Mouse (Mus musculus): ENCODE data around the gene Rac2.
A peak's percentile ranks its signal among the peaks of the same experiment; 100 is the strongest.

The Rac2 gene

DNA sequence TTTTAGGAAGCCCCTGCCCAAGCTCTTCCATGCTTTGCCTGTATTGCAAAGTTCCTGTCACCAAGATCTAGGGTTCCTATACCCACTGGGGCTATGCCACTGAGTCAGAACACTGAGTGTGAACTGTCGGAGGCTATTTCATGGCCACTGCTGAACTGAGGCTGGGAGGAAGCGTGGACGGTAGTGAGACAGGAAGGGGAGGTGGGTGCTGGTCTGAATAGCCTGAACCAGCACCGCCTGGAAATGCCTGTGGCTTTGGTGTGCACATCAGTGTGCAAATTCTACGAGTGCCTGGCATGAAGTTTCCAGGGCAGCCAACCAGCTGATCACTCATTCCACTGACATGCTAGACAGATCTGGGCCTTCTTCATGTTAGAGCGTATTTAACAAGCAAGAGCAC lies 50.7 kb downstream of the Rac2 start:
- no peak for DNase-seq (ENCODE audit: low spot score in 2 of 2)

DNA sequence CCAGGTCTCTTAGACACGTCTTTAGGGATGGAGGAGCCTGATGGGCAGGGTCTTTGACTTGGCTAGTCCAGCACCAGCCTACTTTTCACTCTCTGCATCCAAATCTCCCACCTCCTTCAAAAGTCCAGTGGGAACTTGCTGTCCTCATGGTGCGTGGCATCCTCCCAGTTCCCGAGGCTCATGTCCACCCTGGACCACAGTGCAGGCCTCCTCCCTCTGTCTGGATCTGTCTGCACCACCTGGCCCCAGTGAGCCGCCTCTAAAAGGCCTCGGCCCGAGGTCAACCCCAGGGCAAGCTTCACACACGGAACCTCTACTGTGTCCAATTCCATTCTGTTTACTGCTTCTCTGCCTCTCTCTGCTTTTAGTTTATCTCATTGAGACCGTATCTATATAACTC lies 51.3 kb downstream of the Rac2 start:
- no peak for DNase-seq (ENCODE audit: low spot score in 2 of 2)

DNA sequence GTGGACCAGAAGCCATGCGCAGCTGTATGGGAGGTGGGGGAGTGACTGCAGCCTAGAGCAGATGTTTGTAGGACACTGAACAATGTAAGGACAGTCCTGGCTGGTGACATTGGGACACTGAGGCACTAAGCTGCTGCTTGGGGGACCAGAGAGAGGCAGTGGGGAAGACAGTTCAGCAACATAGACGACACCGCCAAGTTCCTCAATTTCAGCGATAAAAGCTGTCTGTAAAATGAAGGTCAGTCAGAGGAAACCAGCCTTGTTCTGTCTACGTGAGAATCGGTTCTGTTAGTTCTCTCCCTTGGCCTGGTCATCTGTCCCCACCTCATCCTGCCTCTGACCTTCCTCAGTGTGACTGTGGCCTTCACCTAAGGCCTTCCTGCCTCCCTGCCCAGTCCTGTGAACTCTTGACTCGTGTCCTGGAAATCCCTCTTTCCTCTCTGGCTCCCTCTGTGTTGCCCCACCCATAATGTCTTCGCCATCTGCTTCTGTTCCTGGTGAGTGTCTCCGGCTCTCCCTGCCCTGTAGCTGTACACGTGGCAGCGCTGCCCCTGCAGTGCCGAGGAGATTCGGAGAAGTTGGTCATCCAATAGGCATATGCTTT lies 52.4 kb downstream of the Rac2 start:
- no peak for DNase-seq (ENCODE audit: low spot score in 2 of 2)

DNA sequence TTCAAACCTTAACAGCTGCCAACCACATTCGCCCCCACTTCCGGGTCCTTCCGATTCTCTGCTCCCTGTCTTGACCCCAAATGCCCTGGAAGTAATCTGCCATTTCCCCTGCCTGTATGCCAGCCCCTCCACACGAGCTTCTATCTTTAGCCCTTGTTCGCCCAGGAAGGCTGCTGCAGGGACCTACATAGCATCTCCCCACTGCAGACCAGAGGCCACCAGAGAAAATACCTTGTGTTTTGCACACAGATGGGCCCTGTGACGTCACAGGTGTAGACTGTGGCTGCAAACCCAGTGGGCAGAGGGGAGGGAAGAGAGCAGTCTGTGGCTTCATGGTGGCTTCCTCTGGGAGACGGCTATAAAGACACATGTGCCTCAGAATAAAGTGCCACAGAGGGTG lies 54.4 kb downstream of the Rac2 start:
- DNase-seq (ENCODE audit: low spot score in 2 of 2), result no peak

DNA sequence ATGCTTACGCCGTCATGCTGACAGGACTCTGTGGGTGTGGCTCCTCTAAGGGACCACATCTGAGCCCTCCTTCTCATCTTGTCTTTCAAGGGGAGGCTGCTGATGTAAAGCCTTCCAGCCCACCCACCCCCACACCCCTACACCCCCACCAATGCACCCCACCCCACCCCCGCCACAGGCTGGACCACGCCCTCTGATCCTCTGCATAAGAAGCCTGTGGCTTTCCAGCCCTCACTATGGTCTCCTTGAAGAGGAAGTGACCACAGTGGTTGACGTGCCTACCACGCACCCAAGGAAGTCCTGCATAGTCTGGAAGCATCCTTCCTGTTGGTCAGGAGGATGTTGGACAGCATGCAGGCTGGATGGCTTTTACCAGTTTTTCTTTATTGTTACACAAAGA lies 56.8 kb downstream of the Rac2 start:
- DNase-seq (ENCODE audit: low spot score in 2 of 2), result no peak

DNA sequence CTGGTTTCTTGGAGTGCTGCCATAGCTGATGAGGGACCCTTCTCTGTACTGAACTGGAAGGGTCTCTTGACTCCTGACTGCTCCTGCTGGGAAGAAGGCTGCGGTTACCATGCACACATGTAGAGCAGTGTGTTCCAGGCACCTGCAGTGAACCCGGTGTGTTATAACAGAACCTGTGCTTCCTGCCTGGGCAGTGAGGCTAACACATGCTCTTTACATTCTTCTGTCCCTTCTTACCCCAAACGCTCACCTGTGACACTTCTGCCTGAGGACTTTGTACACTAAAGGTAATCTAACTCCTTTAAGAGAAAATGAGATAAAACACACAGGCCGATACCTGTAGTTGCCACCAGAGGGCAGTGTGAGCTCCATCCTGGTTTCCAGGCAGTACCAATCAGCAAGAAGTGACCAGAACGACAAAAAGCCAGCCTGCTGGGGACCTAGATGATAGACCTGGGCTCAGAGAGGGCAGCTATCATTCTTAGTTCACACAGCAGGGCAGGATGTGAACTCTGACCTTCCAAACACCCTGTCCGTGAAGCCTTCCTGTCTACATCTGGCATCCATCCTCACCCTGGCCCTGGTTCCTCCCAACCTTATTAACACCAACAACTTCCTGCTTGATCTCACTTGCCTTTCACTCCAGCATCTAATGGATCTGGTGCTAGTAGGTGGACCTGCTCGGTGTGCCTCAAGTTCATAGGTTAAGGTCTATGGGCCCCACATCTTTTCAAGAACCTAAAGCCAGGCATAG lies 58.0 kb downstream of the Rac2 start:
- DNase-seq (ENCODE audit: low spot score in 2 of 2), result peak; percentile 63 to 64

DNA sequence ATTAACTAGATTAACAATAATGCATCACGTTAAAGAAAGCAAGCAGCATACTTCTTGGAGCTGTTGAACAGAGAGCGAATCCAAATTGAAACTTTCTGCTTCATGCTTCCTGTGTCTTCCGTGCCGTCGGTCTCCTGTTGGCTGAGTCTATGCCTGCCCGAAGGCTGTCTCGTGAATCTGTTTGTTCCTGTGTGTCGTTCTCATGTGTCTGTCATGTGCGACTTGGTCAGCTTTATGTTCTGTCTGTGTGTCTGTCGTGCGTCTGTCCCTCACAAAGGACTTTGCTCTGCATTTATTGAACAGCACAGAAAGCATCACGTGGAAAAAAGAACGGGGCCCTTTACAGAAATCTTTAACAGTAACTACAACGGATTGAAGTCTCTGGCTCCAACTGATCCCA lies 59.6 kb downstream of the Rac2 start:
- no peak for DNase-seq (ENCODE audit: low spot score in 2 of 2)

DNA sequence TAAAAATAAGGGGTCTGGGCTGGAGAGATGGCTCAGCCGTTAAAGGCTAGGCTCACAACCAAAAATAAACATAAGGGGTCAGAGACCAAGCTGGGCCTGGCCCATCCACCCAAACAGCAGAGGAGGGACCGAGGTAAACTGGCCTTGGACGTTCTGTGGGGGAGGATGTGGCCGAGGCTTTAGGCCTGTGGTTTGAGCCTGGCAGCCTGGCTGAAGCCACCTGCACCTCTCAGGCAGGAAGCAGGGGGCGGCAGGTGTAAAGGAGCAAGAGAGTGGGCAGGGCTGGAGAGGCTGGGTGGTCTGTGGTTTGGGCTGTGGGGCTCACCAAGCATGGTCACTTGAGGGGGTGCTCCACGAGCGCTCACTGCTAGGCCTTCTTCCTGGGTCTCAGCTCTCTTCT lies 60.6 kb downstream of the Rac2 start:
- DNase-seq (ENCODE audit: low spot score in 2 of 2), result peak in 1 of 2 experiments; percentile 27

DNA sequence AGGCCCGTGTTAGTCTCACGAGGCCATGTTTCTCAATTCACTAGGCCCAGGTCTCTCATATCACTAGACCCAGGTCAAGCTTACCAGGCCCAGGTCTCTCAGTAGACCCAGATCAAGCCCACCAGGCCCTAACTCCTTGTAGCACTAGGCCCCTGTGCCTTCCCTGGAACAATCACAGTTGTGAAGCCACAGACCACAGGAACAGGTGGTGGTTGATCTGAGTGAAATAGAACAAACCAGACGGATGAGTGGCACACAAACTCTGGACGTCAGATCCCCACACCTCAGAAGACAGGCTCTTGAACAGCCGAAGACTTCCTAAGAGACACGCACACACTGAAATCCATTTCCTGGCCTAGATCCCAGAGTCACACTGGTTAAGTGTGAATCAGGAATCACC lies 61.8 kb downstream of the Rac2 start:
- no peak for DNase-seq (ENCODE audit: low spot score in 2 of 2)

DNA sequence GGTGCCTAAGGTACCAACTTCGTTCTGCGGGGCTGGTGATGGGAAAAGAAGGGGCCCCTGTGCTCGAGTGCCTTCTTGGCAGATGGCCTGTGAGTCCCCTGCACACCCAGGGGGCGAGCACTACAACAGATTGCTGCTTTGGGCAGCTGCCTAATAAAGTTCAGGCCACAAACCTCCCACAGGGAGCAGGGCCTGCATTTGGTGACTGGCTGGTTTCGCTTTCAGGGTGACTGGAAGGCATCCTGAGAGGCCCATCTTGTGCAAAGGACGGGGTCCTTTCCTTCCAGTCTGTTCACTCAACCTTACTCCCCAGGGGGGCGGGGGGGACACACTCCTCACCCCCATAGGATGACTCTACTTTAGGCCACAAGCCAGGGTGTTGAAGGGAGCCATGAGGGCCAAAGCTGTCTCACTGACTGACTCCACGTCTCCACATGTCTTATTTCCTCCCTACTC lies 62.4 kb downstream of the Rac2 start:
- no peak for DNase-seq (ENCODE audit: low spot score in 2 of 2)

DNA sequence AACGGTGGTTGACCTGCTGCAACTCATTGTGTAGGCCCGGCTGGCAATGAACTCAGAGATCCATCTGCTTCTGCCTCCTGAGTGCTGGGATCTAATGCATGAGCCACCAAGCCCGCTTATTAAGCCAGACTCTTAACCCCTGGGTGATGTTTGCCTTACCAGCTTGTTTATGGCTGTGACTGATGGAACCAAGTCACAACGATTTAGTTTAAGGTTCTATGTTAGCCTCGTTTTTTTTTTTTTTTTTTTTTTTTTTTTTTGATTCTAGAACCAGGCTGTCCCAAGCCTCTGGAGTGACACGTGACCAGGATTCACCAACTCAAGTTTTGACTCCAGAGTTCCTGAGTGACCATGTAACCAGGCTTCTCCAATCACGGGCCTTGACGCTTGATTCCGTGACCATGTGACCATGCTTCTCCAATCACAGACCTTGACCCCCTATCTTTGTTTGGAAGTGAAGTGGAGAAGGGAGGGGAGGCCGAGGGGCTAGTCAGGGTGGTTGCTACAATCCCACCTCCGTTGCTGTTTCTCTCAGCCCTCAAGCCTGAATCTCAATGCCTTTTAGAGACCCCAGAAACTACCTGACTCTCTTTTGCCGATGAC lies 63.2 kb downstream of the Rac2 start:
- DNase-seq (ENCODE audit: low spot score in 2 of 2), result no peak

Measured in spleen, postnatal 36 days (tissue).